Mouse (Mus musculus) brown adipose tissue, adult 24 weeks (tissue): ENCODE measurements around the gene Gtpbp3. TPM values are rescaled to one million over a fixed set of nuclear protein-coding genes. Genes with fewer than 3 reads are reported as not detected.

Source experiments
- polyA plus RNA-seq: library from polyadenylated mRNA; stranded (reverse); fragments of >200 nt; gene quantifications from 2 replicates; pipeline ENCODE4 v1.2.4, GENCODE M21; 2012; ENCODE audit not compliant: missing spikeins, insufficient read depth, insufficient read length

Gtpbp3 gene
- polyA plus RNA-seq, 1 experiment, result 6.7 TPM

Other genes starting within 250 kb of the Gtpbp3 start
- gene Myo9b, start 215.4 kb upstream of the Gtpbp3 start, polyA plus RNA-seq, result 10.3 and 14.4 TPM in 2 replicates
- gene Haus8, start 215.2 kb upstream of the Gtpbp3 start, polyA plus RNA-seq, result 2.8 and 5.3 TPM in 2 replicates
- gene Use1, start 121.3 kb upstream of the Gtpbp3 start, polyA plus RNA-seq, result 116 and 173 TPM in 2 replicates
- gene Ocel1, start 116.8 kb upstream of the Gtpbp3 start, polyA plus RNA-seq, result 8.3 and 9.1 TPM in 2 replicates
- 43.4 and 56.0 TPM in 2 replicates for gene Nr2f6, start 106.1 kb upstream of the Gtpbp3 start, polyA plus RNA-seq
- gene Ushbp1, start 92.3 kb upstream of the Gtpbp3 start, polyA plus RNA-seq, result 12.8 and 20.7 TPM in 2 replicates
- gene Babam1, start 91.2 kb upstream of the Gtpbp3 start, polyA plus RNA-seq, result 78.3 and 79.0 TPM in 2 replicates
- gene Ankle1, start 82.1 kb upstream of the Gtpbp3 start, polyA plus RNA-seq, result not detected in 2 replicates
- gene Abhd8, start 24.4 kb upstream of the Gtpbp3 start, polyA plus RNA-seq, result 2.2 and 2.6 TPM in 2 replicates
- gene Mrpl34, start 23.1 kb upstream of the Gtpbp3 start, polyA plus RNA-seq, result 313 and 378 TPM in 2 replicates
- 23.6 and 34.4 TPM in 2 replicates for gene Dda1, start 18.9 kb upstream of the Gtpbp3 start, polyA plus RNA-seq
- gene Ano8, start 2.1 kb upstream of the Gtpbp3 start, polyA plus RNA-seq, result 7.3 and 9.3 TPM in 2 replicates
- gene Plvap, start 23.6 kb downstream of the Gtpbp3 start, polyA plus RNA-seq, result 4.3 and 6.1 TPM in 2 replicates
- gene Ccdc194, start 37.6 kb downstream of the Gtpbp3 start, polyA plus RNA-seq, result not detected in 2 replicates
- 17.3 and 38.4 TPM in 2 replicates for gene Bst2, start 49.4 kb downstream of the Gtpbp3 start, polyA plus RNA-seq
- 29.7 and 30.9 TPM in 2 replicates for gene Mvb12a, start 54.8 kb downstream of the Gtpbp3 start, polyA plus RNA-seq
- not detected in 2 replicates for gene Tmem221, start 70.8 kb downstream of the Gtpbp3 start, polyA plus RNA-seq
- gene Nxnl1, start 78.5 kb downstream of the Gtpbp3 start, polyA plus RNA-seq, result 0.50 and 1.5 TPM in 2 replicates
- 71.7 and 118 TPM in 2 replicates for gene Slc27a1, start 80.8 kb downstream of the Gtpbp3 start, polyA plus RNA-seq
- 181 and 189 TPM in 2 replicates for gene Pgls, start 104.1 kb downstream of the Gtpbp3 start, polyA plus RNA-seq
- 1.5 TPM in 1 of 2 replicates, not detected in the other for gene Fam129c, start 109.5 kb downstream of the Gtpbp3 start, polyA plus RNA-seq
- gene Colgalt1, start 122.9 kb downstream of the Gtpbp3 start, polyA plus RNA-seq, result 15.1 and 20.1 TPM in 2 replicates
- gene Unc13a, start 183.7 kb downstream of the Gtpbp3 start, polyA plus RNA-seq, result 0.32 and 1.6 TPM in 2 replicates
- 13.9 and 14.6 TPM in 2 replicates for gene Jak3, start 188.2 kb downstream of the Gtpbp3 start, polyA plus RNA-seq
- gene Insl3, start 201.1 kb downstream of the Gtpbp3 start, polyA plus RNA-seq, result 2.5 and 5.9 TPM in 2 replicates
- 1.5 and 2.8 TPM in 2 replicates for gene B3gnt3, start 213.7 kb downstream of the Gtpbp3 start, polyA plus RNA-seq
- not detected in 2 replicates for gene Fcho1, start 237.6 kb downstream of the Gtpbp3 start, polyA plus RNA-seq